Mouse (Mus musculus): Measurements from ENCODE around the gene Scfd2. TPM values are rescaled to one million over a fixed set of nuclear protein-coding genes. Genes with fewer than 3 reads are reported as not detected.

Gene Scfd2
- polyA plus RNA-seq, 2 experiments = 3.9 to 9.4 TPM

- no peak for TF ChIP-seq EP300 (IDR thresholded peaks at IDR 0.05; ENCODE audit: low read depth)
- no peak for TF ChIP-seq CTCF (IDR thresholded peaks at IDR 0.05; ENCODE audit: low read depth)
- H3K9ac ChIP-seq (replicated peaks) = no peak overlapping the region
- WGBS (ENCODE audit: insufficient replicate concordance) = 76% methylated on average over 7 of the region's 7 CpGs
- DNase-seq (ENCODE audit: low read depth in 3 of 3, low spot score in 3 of 3) (no peak), ATAC-seq (ENCODE audit: insufficient read depth) (no peak)
- H3K4me1 ChIP-seq (replicated peaks; ENCODE audit: control insufficient read depth in 2 of 2, insufficient read depth in 2 of 2, low read length in 1 of 2) = peaks cover 0 to 8% of the 10 kb centered on the region in 2 experiments; a peak in 2 of 4 replicates
- no peak overlapping the region for H3K4me3 ChIP-seq (ENCODE audit: insufficient read depth in 1 of 2, low read depth in 2 of 2, low read length in 2 of 2)
- H3K27ac ChIP-seq = no peak overlapping the region
- H3K36me3 ChIP-seq (replicated peaks; ENCODE audit: control insufficient read depth, insufficient read depth, low read depth) = no peaks in the 10 kb centered on the region
- H3K9me3 ChIP-seq (ENCODE audit: control insufficient read depth, low read length) = no peaks in the 10 kb centered on the region
- no peak overlapping the region for H3K4me2 ChIP-seq (ENCODE audit: low read depth)
- no peaks in the 10 kb centered on the region for H3K27me3 ChIP-seq (ENCODE audit: control insufficient read depth, insufficient read depth, low read length)
These were observed 367.0 kb downstream of the Scfd2 start for GRCm38 (mm10) chr5:74164547-74164946.

- Histone ChIP-seq H3K36me3 (replicated peaks; ENCODE audit: control insufficient read depth, insufficient read depth, low read depth) (no peaks in the 10 kb centered on the region), H3K27me3 (ENCODE audit: control insufficient read depth, insufficient read depth, low read length) (no peaks in the 10 kb centered on the region), H3K9me3 (ENCODE audit: control insufficient read depth, low read length) (no peaks in the 10 kb centered on the region), H3K4me3 (ENCODE audit: insufficient read depth in 1 of 2, low read depth in 2 of 2, low read length in 2 of 2) (no peak overlapping the region), H3K4me1 (replicated peaks; ENCODE audit: control insufficient read depth in 2 of 2, insufficient read depth in 2 of 2, low read length in 1 of 2) (peaks cover 0 to 8% of the 10 kb centered on the region in 2 experiments; a peak in 2 of 4 replicates), H3K27ac (no peak overlapping the region), H3K9ac (replicated peaks) (no peak overlapping the region), H3K4me2 (ENCODE audit: low read depth) (no peak overlapping the region)
- TF ChIP-seq CTCF (IDR thresholded peaks at IDR 0.05; ENCODE audit: low read depth) = no peak
- no peak for TF ChIP-seq EP300 (IDR thresholded peaks at IDR 0.05; ENCODE audit: low read depth)
- DNase-seq (ENCODE audit: low read depth in 3 of 3, low spot score in 3 of 3) = no peak
- WGBS (ENCODE audit: insufficient replicate concordance) = 63% methylated on average over 6 of the region's 6 CpGs
- ATAC-seq (ENCODE audit: insufficient read depth) = no peak
These were observed 368.4 kb downstream of the Scfd2 start for GRCm38 (mm10) chr5:74163141-74163540.

GRCm38 (mm10) chr5:74162013-74162412 lies 369.5 kb downstream of the Scfd2 start:
- Histone ChIP-seq H3K27me3 (ENCODE audit: control insufficient read depth, insufficient read depth, low read length) (no peaks in the 10 kb centered on the region), H3K4me2 (ENCODE audit: low read depth) (no peak overlapping the region), H3K4me3 (ENCODE audit: insufficient read depth in 1 of 2, low read depth in 2 of 2, low read length in 2 of 2) (no peak overlapping the region), H3K27ac (no peak overlapping the region), H3K9ac (replicated peaks) (no peak overlapping the region), H3K4me1 (replicated peaks; ENCODE audit: control insufficient read depth in 2 of 2, insufficient read depth in 2 of 2, low read length in 1 of 2) (peaks cover 0 to 8% of the 10 kb centered on the region in 2 experiments; a peak in 2 of 4 replicates), H3K36me3 (replicated peaks; ENCODE audit: control insufficient read depth, insufficient read depth, low read depth) (no peaks in the 10 kb centered on the region), H3K9me3 (ENCODE audit: control insufficient read depth, low read length) (no peaks in the 10 kb centered on the region)
- ATAC-seq (ENCODE audit: insufficient read depth) (no peak), DNase-seq (ENCODE audit: low read depth in 3 of 3, low spot score in 3 of 3) (no peak)
- 68% methylated on average over 3 of the region's 3 CpGs for WGBS (ENCODE audit: insufficient replicate concordance)
- TF ChIP-seq CTCF (IDR thresholded peaks at IDR 0.05; ENCODE audit: low read depth) (no peak), EP300 (IDR thresholded peaks at IDR 0.05; ENCODE audit: low read depth) (no peak)

GRCm38 (mm10) chr5:74161297-74161926 lies 370.1 kb downstream of the Scfd2 start:
- no peak overlapping the region for H3K4me2 ChIP-seq (ENCODE audit: low read depth)
- no peak for TF ChIP-seq EP300 (IDR thresholded peaks at IDR 0.05; ENCODE audit: low read depth)
- no peak for TF ChIP-seq CTCF (IDR thresholded peaks at IDR 0.05; ENCODE audit: low read depth)
- no peak for DNase-seq (ENCODE audit: low read depth in 3 of 3, low spot score in 3 of 3)

GRCm38 (mm10) chr5:74160349-74160748 lies 371.2 kb downstream of the Scfd2 start:
- H3K4me1 ChIP-seq (replicated peaks; ENCODE audit: control insufficient read depth in 2 of 2, insufficient read depth in 2 of 2, low read length in 1 of 2) = peaks cover 0 to 8% of the 10 kb centered on the region in 2 experiments; a peak in 2 of 4 replicates
- ATAC-seq (ENCODE audit: insufficient read depth) = no peak
- no peak overlapping the region for H3K27ac ChIP-seq
- no peaks in the 10 kb centered on the region for H3K36me3 ChIP-seq (replicated peaks; ENCODE audit: control insufficient read depth, insufficient read depth, low read depth)
- no peak overlapping the region for H3K4me2 ChIP-seq (ENCODE audit: low read depth)
- H3K9me3 ChIP-seq (ENCODE audit: control insufficient read depth, low read length) = no peaks in the 10 kb centered on the region
- TF ChIP-seq CTCF (IDR thresholded peaks at IDR 0.05; ENCODE audit: low read depth) (no peak), EP300 (IDR thresholded peaks at IDR 0.05; ENCODE audit: low read depth) (no peak)
- no peaks in the 10 kb centered on the region for H3K27me3 ChIP-seq (ENCODE audit: control insufficient read depth, insufficient read depth, low read length)
- WGBS (ENCODE audit: insufficient replicate concordance) = 33% methylated on average over 4 of the region's 4 CpGs
- no peak overlapping the region for H3K9ac ChIP-seq (replicated peaks)
- no peak overlapping the region for H3K4me3 ChIP-seq (ENCODE audit: insufficient read depth in 1 of 2, low read depth in 2 of 2, low read length in 2 of 2)
- no peak for DNase-seq (ENCODE audit: low read depth in 3 of 3, low spot score in 3 of 3)

More at GRCm38 (mm10) chr5:74161297-74161926, 370.1 kb downstream of the Scfd2 start:
- no peak overlapping the region for H3K4me3 ChIP-seq (ENCODE audit: insufficient read depth in 1 of 2, low read depth in 2 of 2, low read length in 2 of 2)
- H3K27ac ChIP-seq = no peak overlapping the region
- ATAC-seq (ENCODE audit: insufficient read depth) = no peak
- WGBS (ENCODE audit: insufficient replicate concordance) = 43% methylated on average over 15 of the region's 15 CpGs
- no peaks in the 10 kb centered on the region for H3K36me3 ChIP-seq (replicated peaks; ENCODE audit: control insufficient read depth, insufficient read depth, low read depth)
- peaks cover 0 to 8% of the 10 kb centered on the region in 2 experiments; a peak in 2 of 4 replicates for H3K4me1 ChIP-seq (replicated peaks; ENCODE audit: control insufficient read depth in 2 of 2, insufficient read depth in 2 of 2, low read length in 1 of 2)
- no peaks in the 10 kb centered on the region for H3K27me3 ChIP-seq (ENCODE audit: control insufficient read depth, insufficient read depth, low read length)
- H3K9ac ChIP-seq (replicated peaks) = no peak overlapping the region
- H3K9me3 ChIP-seq (ENCODE audit: control insufficient read depth, low read length) = no peaks in the 10 kb centered on the region
